Mouse (Mus musculus) G1E (cell line): ENCODE measurements around the gene Cux1. TPM values are rescaled to one million over a fixed set of nuclear protein-coding genes. Genes with fewer than 3 reads are reported as not detected.

Experiments used
- ATAC-seq: 2 replicates; pipeline ENCODE4 v1.8.0; 2016; ENCODE audit warnings: mild to moderate bottlenecking; ENCODE audit not compliant: insufficient number of reproducible peaks, poor library complexity, low FRiP score, severe bottlenecking; ENCODE audit errors: extremely low read depth
- DNase-seq: peaks from one replicate; pipeline ENCODE4 v3.0.0; 2012; ENCODE audit warnings: low spot score
- H3K27me3 ChIP-seq: 2 replicates; pipeline ENCODE4 v1.6.1; 2012; ENCODE audit warnings: mild to moderate bottlenecking, low read length, inconsistent platforms; ENCODE audit not compliant: insufficient read depth
- H3K36me3 ChIP-seq: replicated peaks from 2 replicates; pipeline ENCODE3; 2012; ENCODE audit warnings: mild to moderate bottlenecking, inconsistent platforms
- H3K4me1 ChIP-seq: 2 replicates; pipeline ENCODE4 v1.6.1; 2012; ENCODE audit warnings: low read depth, low read length, inconsistent platforms, mixed read lengths; ENCODE audit not compliant: insufficient read depth
- H3K4me3 ChIP-seq: 2 replicates; pipeline ENCODE4 v1.5.1; 2012; ENCODE audit warnings: low read depth, mild to moderate bottlenecking, inconsistent platforms, low read length, moderate library complexity, mixed read lengths
- H3K9me3 ChIP-seq: replicated peaks from 2 replicates; pipeline ENCODE4 v1.6.1; 2012; ENCODE audit warnings: inconsistent platforms
- CTCF ChIP-seq: IDR thresholded peaks from 2 replicates; pipeline ENCODE4 v1.5.1; 2012; ENCODE audit warnings: low read depth, low read length, inconsistent platforms, mixed read lengths
- GATA1 ChIP-seq: IDR thresholded peaks from 2 replicates; pipeline ENCODE4 v1.6.1; 2012; ENCODE audit warnings: borderline replicate concordance, low read length, inconsistent platforms, mixed read lengths
- GATA2 ChIP-seq: IDR thresholded peaks from 2 replicates; pipeline ENCODE4 v1.6.1; 2012; ENCODE audit warnings: low read depth, low read length, inconsistent platforms, borderline replicate concordance
- POLR2AphosphoS5 ChIP-seq: IDR thresholded peaks from 2 replicates; pipeline ENCODE4 v1.6.1; 2012; ENCODE audit warnings: low read depth, low read length, inconsistent platforms; ENCODE audit not compliant: insufficient replicate concordance
- TAL1 ChIP-seq: conservative IDR thresholded peaks from 2 replicates; pipeline ENCODE4 v1.6.1; 2012; ENCODE audit warnings: low read depth, low read length, inconsistent platforms, mixed read lengths
- polyA plus RNA-seq: library from polyadenylated mRNA; stranded (reverse); fragments of >175 nt; gene quantifications from 2 replicates; pipeline ENCODE4 v1.2.3, GENCODE M21; 2012
- total RNA-seq, 2 experiments: library from RNA; stranded (forward) in 1 of 2; stranded (reverse) in 1 of 2; fragments of 200-1000 nt in 1 of 2; fragments of >200 nt in 1 of 2; fragmentation: Nextera tagmentation in 1 of 2; gene quantifications; 2 replicates each; pipeline ENCODE4 v1.2.3; 2014 to 2017

The Cux1 gene
- total and polyA plus RNA-seq, 3 experiments, result 0.03 to 0.11 TPM; not detected in 1

DNA sequence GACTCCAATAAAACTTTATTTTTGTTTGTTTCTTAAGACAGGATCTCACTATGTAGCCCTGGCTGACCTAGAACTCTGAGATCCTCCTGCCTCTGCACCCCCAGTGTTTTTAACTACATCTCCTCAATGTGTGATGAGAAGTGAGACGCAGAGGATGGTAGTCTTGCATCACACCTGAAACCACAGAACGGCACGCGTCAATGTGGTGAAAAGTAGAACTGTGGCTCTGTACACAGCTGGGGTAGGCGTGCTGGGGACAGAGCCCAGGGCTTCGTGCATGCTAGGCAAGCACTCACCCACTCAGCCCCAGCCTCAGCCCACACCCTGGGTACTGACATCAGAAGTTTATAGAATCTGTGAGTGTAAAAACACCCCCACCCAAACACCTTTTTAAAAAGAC, 107.4 kb downstream of the Cux1 start:
- H3K4me1 ChIP-seq, result no peaks in the 10 kb centered on the region

DNA sequence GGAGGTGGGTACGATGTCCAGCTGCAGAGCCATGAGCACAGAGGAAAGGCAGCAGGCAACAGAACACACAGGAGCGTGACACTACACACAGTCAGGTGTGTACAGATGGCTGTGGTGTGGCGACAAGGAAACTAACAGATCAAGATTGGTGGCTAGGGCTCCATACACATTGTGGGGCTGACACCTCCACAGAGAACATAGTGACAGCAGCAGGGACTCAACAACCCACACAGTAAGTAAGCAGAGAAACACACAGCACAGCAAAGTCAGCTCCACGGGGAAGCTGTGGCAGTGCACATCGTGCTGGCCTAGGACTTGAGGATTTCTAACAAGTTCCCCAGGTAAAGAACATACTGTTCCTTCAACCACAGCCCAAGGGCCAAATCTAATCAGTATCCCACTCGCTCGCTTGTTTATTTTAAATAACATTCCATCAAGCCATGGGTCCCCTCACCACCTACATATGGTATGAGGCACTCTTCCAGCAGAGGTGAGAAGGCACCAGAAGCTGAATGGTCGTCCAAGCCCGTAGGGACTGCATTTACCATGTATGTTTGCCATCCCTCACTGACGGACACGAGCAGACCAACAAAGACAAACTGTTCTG, 108.3 kb downstream of the Cux1 start:
- no peaks in the 10 kb centered on the region for H3K9me3 ChIP-seq
- TF ChIP-seq GATA2 (no peak), TAL1 (no peak), CTCF (no peak), GATA1 (no peak), POLR2AphosphoS5 (no peak)
- H3K27me3 ChIP-seq, result 0 out of 2 replicates have a peak, but pooled peaks cover 2% of the 10 kb centered on the region
- H3K36me3 ChIP-seq, result no peaks in the 10 kb centered on the region
- ATAC-seq, result no peak
- no peak overlapping the region for H3K4me3 ChIP-seq
- H3K4me1 ChIP-seq, result no peaks in the 10 kb centered on the region
- no peak for DNase-seq

More for the DNA sequence above, 107.4 kb downstream of the Cux1 start:
- ATAC-seq, result no peak
- Histone ChIP-seq H3K4me3 (no peak overlapping the region), H3K27me3 (0 out of 2 replicates have a peak, but pooled peaks cover 2% of the 10 kb centered on the region), H3K9me3 (no peaks in the 10 kb centered on the region), H3K36me3 (no peaks in the 10 kb centered on the region)
- TF ChIP-seq POLR2AphosphoS5, result no peak
- no peak for TF ChIP-seq GATA2
- TF ChIP-seq CTCF, result no peak
- no peak for TF ChIP-seq GATA1
- TF ChIP-seq TAL1, result no peak
- DNase-seq, result no peak

DNA sequence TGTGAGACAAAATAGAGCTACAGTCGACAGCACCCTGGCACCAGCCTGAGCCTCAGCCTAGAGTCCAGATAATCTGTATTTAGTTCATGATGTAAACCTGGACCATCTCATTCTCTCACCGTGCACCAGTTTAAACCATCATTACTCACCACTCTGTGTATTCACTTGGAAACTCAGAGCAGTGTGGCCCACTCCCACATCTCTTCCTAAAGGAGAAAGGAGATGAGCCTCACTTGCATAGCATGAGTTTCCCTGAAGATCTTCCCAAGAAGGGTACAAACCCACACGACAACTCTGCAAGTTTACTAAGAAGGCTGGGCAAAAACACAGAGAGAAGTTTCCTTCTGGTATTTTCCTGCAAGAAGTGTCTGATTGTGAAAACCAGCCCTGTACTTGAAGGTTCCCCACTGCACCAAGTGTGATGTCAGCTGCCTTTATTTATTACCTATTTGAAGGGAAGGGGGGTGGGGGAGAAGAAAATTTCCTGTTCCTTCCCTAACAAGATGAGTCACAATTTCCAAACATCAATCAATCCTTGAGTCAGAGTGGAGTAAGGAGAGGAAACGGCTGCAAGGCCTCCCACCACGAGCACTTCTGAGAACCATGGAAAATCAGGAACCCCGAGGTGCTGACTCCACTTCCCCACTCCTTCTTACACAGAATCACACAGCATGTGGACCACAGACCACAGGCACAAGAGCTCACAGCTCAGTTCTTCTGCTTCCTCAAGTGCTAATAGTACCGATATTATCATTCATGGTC, 109.0 kb downstream of the Cux1 start:
- TF ChIP-seq TAL1 (no peak), POLR2AphosphoS5 (no peak), GATA1 (no peak), GATA2 (no peak), CTCF (no peak)
- Histone ChIP-seq H3K4me3 (no peak overlapping the region), H3K9me3 (no peaks in the 10 kb centered on the region), H3K4me1 (no peaks in the 10 kb centered on the region), H3K36me3 (no peaks in the 10 kb centered on the region), H3K27me3 (0 out of 2 replicates have a peak, but pooled peaks cover 2% of the 10 kb centered on the region)
- ATAC-seq, result no peak
- DNase-seq, result no peak

DNA sequence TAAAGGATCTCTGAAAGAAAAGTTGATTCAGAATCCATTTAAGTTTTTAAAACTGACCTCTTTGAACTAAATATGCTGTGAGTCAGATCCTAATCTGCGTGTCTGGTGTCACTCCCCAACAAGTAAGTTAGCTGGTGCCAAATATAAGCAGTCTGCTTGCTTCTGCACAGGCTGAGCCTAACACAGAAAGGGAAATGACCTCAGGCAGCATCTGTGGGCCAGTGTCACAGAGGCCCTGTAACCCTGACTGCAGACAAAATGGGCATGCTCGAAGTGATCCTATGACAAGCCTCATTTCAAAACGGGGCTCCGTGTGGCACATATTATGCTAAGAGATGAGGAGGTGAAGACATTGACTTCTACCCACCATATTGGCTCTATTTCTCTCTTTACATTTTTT, 110.9 kb downstream of the Cux1 start:
- H3K27me3 ChIP-seq, result 0 out of 2 replicates have a peak, but pooled peaks cover 2% of the 10 kb centered on the region
- H3K4me3 ChIP-seq, result no peak overlapping the region
- no peaks in the 10 kb centered on the region for H3K9me3 ChIP-seq
- DNase-seq (no peak), ATAC-seq (no peak)
- TF ChIP-seq GATA2, result no peak
- no peak for TF ChIP-seq GATA1
- TF ChIP-seq CTCF, result no peak
- TF ChIP-seq POLR2AphosphoS5, result no peak
- TF ChIP-seq TAL1, result no peak
- H3K4me1 ChIP-seq, result no peaks in the 10 kb centered on the region
- no peaks in the 10 kb centered on the region for H3K36me3 ChIP-seq

DNA sequence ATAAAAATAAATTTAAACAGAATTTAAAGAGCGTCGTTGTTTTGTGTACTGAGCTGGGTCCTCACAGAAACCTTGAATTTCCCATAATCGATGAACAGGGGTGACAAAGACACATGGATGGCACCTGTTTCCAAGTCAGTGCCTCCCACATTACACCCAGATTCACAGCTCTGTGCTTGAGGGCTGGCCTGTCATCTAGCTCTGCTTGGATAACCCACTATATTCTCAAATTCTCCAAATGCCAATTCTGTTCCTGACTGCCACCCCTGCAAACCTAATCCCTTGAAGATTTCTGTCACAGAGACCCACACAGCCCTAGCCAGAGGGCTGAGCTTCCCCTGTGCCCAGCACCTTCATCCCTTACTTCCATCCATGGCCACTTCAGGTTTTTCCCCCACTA, 114.6 kb downstream of the Cux1 start:
- TF ChIP-seq GATA1 (no peak), CTCF (no peak), GATA2 (no peak)
- no peaks in the 10 kb centered on the region for H3K4me1 ChIP-seq
- DNase-seq (no peak), ATAC-seq (no peak)
- H3K36me3 ChIP-seq, result no peaks in the 10 kb centered on the region
- H3K4me3 ChIP-seq, result no peak overlapping the region
- no peaks in the 10 kb centered on the region for H3K27me3 ChIP-seq
- no peaks in the 10 kb centered on the region for H3K9me3 ChIP-seq

DNA sequence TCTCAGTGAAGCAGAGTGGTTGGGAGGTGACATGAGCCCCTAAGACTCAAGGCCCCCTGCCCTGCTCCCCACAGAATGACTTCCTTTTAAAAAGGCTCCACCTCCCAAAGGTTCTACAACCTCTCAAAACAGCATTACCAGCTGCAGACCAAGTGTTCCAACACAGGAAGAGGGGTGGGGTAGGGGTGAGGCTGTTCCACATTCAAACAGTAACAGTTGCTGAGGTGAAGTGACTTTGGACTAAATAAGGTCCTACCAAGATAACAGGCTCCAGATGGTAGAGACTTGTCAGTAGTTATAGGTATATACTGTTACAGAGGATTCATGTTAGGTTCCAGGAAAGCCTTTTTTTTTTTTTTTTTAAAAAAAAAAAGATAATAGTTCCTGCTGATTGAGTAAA, 117.5 kb downstream of the Cux1 start:
- DNase-seq, result no peak
- H3K36me3 ChIP-seq, result no peaks in the 10 kb centered on the region
- no peaks in the 10 kb centered on the region for H3K9me3 ChIP-seq
- H3K27me3 ChIP-seq, result no peaks in the 10 kb centered on the region
- TF ChIP-seq POLR2AphosphoS5, result no peak
- no peak for TF ChIP-seq CTCF
- TF ChIP-seq GATA2, result no peak
- TF ChIP-seq TAL1, result no peak
- TF ChIP-seq GATA1, result no peak
- ATAC-seq, result no peak
- H3K4me1 ChIP-seq, result no peaks in the 10 kb centered on the region
- H3K4me3 ChIP-seq, result no peak overlapping the region
